Mouse (Mus musculus) ES-CJ7 (cell line): Measurements from ENCODE around the gene Crot.
A peak's percentile ranks its signal among the peaks of the same experiment; 100 is the strongest.
"Not testable (repeated sequence)": the region's sequence is repeated elsewhere in the genome, so short reads cannot be mapped to it uniquely, and the experiment has no call there.

Source experiments
- DNase-seq: peaks from one replicate; pipeline ENCODE4 v3.0.0; 2011; ENCODE audit warnings: low read depth, low spot score

Gene Crot

DNA sequence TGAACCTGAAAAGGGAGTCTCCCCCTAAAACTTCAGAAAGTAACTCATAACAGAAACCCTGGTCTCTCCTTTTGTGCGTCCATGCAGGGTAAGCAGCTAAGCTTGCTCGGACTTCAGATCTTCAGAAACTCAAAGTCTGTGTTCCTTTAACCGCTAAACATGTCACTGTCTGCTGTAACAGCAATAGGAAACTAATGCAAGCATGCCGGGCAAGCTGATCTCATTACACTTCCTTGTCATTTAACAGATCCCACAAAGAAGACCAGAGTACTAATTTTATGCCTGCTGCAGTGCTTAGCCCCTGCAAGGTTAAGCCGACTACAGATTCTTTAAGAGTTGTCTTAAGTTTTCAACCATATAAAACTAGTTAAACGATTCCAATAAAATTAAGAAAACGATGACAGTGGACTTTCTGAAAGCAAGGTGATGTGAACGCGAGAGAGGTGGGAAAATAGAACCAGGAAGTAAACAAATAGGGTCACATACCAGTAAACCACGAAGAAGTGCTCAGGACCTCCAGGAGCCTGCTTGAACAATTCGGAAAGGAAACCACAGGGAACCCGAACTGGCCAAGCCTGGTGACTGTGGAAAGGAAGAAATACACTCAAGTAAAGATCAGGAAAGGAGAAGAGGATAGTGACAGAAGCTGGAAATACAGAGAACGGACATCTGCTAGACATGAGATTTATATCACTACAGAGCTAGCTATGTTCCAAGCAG, 998 bp downstream of the Crot start:
- DNase-seq = no peak

DNA sequence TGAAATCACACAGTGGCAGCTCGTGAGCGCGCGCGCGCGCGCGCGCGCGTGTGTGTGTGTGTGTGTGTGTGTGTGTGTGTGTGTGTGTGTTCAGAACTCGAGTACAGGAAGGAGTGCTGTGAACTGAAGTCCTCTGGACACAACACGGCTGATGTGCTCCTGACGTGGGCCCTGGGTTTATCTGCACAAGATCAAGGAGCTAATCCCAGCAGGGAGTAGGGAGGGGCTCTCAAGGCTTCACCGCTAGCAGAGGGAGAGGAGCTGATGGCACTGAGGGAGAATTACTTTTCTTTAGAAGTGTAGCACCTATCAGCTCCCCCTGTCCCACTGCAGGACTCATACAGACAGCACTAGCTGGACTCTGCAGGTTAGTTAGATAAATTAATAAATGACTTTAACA, 5.5 kb downstream of the Crot start:
- DNase-seq = peak; percentile 70

- DNase-seq = peak; percentile 77
Measured at GRCm38 (mm10) chr5:8990526-8990925, 6.6 kb downstream of the Crot start.

DNA sequence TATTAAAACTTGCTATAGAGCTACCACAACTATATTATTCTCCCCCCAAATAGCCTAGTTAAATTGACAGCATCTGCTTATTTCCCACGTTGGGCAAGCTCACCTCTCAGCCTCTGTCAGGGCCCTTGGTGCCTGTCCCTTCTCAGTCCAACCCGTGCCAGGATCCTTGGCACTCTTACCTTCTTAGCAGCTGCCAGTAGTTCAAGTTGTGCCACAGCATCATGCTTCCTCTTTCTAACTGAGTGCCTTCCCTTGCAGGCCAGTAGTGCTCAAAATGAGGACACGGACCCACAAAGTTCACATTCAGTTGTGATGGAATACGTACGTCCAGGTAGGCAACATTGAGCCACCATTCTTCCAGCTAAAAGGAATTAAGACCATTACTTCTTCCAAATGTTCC, 9.2 kb downstream of the Crot start:
- DNase-seq = no peak

DNA sequence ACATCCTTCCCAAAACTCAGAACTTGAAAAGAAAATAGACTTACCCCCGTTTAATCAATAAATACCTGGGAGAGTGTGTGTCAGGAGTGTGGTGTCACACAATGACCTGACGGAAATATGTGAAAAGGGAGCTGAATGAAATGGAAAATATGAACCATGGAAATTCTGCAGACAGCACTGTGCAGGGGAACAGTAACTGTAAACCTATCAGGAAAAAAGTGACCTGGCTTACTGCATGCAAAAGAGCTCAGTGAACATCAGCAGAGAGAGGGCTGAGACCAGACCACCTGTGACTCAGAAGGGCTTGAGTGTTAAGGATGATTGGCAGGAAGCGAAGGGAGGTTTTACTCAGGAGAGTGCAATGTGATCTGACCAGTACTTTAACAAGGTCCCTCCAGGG, 11.7 kb downstream of the Crot start:
- no peak for DNase-seq

GRCm38 (mm10) chr5:8974721-8975120, 22.4 kb downstream of the Crot start:
- DNase-seq = no peak

DNA sequence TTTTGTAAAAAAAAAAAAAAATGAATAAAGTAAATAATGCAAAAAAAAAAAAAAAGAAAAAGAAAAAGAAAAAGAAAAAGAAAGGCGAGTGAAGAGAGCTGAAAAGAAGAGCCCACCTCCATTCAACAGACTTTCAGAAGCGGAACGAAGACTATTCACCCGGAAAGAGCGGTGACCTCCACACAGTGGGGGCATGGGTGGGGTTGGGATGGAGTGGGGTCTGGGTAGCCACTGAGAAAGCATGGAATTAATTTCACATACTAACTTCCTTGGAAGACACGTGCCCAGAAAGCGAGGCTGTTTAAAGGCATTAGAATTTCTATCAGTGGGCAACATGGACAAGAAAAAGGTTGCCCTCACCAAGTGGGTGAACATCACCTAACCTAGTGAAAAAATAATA, 24.8 kb downstream of the Crot start:
- DNase-seq = no peak

DNA sequence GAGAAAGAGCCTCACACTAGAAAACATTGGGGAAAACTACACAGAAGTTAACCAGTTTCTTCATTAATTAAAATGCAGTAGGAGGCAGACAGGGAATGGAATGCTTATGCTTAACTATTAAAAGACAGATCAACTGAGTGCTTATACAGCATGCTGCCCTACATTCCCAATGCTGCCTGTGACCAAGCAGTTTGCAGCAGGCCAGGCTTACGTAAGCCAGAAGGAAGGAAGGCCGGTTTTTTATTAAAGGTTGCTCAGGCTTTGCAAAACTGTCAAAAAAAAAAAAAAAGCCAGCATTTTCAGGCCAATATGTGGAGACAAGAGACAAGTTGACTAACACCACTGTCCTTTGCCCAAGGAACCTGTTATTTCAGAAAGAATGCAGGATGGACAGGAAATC, 26.4 kb downstream of the Crot start:
- no peak for DNase-seq

DNA sequence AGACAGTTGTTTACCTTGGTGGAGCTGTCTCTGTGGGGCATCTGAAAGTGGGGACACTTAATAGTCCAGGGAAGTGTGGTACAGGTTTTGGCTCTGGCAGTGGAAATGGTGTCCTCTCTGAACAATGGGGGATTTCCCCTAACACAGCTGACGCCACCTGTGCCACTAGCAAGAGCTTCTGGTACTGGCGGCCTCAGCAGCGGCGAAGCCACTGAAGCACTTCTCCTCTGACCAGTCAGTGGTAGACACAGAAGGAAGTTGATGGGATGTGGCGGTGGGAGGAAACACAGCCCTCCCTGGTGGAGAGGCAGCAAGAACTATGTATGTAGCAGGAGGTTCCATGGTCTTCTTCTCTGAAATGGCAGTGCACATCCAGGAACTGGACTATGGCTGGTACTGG, 32.6 kb downstream of the Crot start:
- DNase-seq = no peak

DNA sequence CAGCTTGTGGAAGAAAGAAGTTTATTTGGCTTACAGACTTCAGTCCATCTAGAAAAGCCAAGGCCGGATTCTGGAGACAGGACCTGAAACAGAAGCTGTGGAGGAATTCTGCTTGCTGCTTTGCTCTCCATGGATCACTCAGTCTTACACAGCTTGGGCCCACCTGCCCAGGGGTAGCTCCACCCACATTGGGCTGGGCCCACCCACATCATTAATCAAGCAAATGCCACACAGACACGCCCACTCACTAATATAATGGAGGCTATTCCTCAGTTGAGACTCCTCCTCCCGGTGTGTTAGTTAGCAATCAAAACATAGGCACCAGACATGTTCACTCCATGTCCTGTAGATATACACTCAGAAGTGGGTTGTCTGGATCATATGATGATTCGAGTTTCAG, 36.6 kb downstream of the Crot start:
- DNase-seq = no peak

GRCm38 (mm10) chr5:8955544-8955943, 41.6 kb downstream of the Crot start:
- DNase-seq = no peak

DNA sequence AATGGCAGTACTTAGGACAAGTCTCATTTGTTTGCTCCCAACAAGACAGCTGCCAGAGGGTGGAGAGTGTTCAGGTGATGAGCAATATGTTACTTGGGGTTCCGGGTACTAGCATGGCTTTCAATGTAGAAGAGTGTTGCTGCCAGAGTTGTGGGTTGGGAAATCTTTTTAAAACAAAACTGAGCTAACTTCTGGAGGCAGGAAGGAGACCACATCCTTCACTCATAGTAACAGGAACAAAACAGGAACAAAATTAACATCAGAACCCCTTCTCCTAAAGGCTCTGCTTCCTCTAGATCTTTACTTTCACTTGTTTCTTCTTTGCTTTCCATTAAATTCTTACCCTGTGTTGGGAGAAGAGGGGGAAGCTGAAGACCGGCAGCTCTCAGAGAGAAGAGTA, 43.5 kb downstream of the Crot start:
- DNase-seq = no peak

- DNase-seq = no peak
Measured at GRCm38 (mm10) chr5:8947423-8948110, 49.6 kb downstream of the Crot start.

DNA sequence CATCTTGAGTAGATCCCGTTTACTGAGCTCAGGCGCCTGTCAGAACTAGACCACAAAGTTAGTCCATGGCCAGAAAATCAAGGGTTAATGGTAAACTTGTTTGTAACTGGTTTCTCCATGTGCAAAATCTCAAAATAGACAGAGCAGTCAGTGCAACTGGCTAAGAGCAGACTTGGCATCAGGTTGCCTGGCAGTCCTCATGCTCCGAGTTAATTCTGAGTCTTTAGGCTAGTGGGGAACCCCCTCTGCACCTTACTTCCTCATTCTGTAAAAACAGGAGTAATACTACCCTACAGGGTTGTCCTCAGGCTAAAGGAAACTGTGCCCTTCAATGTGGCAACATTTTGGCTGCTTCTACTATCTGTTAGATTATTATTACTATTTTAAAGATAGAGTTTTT, 53.3 kb downstream of the Crot start:
- no peak for DNase-seq

- not testable (repeated sequence) for DNase-seq
Measured at GRCm38 (mm10) chr5:8941266-8941665, 55.9 kb downstream of the Crot start.

GRCm38 (mm10) chr5:8937965-8938364, 59.2 kb downstream of the Crot start:
- no peak for DNase-seq

GRCm38 (mm10) chr5:8928440-8928839, 68.7 kb downstream of the Crot start:
- no peak for DNase-seq

DNA sequence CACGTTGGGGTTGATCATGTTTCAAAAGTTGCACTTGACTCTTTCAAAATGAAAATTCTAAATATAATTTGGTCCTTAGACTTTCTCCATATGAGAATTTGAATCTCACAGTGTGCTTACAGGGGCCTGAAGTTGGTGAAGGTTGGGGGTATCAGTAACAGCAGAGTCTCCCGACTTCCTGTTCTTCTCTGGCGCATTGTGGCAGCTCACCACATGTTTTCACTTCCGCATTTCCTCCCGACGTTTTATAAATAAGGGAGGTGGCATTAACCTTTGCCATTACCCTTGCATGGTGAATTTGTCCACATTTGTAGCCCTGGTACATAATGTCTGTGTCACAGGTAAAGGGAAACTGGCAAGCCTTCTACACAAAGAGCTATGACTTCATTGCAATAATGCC, 80.1 kb downstream of the Crot start:
- DNase-seq = no peak

DNA sequence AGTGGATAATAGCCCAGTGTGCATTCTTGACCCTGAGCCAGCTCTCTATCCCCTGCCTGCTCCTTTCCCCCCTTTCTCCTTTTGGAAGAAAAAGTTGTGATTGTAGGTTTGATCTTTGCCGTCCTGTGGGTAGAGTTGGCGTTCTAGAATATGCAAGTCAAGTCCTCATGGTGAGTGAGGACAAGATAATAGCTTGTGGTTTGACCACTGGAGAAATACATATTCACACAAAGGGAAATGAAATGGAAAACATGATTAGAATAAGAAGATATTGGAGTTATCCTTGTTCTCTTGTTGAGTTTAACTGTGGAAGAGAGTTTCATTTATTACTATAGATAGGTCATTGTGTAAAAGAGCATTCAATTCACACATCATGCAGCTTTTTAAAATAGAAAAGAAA, 80.7 kb downstream of the Crot start:
- no peak for DNase-seq
